Mouse (Mus musculus): ENCODE data around the gene Osgep. TPM values are rescaled to one million over a fixed set of nuclear protein-coding genes. Genes with fewer than 3 reads are reported as not detected.

Gene Osgep
- polyA plus RNA-seq, 1 experiment from 2014 or later, result 111 TPM

DNA sequence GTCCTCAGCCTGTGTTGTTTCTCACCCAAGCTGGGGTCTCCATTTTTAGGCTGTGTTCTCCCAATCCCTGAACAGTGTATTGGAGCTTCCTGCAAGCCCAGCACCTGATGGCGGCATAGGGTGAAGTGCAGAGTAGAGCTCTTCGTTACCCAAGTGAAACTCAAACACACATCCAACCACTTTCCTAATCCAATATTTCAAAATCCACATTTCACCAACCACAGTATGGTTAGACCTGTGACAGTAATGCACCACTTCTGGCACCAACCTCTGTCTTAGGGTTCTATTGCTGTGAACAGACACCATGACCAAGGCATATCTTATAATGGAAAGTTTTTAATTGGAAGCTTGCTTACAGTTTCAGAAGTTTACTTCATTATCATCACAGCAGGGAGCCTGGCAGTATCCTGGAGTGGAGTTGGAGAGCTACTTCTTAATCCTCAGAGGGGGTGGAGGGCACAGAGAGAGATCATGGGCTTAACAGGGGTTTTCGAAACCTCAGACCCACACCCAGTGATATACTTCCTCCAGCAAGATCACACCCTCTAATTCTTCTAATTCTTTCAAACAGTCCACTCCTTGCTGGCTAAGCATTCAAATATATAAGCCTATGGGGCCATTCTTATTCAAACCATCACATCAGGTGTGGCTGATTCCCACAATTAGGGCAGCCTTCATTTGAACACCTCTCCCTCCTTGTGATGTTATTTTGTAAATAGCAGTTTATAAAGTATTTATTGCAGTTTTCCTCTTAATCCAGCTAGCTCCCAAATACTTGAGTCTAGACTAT, 13.6 kb upstream of the Osgep start:
- no peak overlapping the region for H3K27ac ChIP-seq (ENCODE audit: low read depth, low read length)
- no peak overlapping the region for H3K9ac ChIP-seq (ENCODE audit: low read depth, low read length)
- no peaks in the 10 kb centered on the region for H3K36me3 ChIP-seq (ENCODE audit: control insufficient read depth, insufficient read depth, low read length)
- H3K9me3 ChIP-seq (ENCODE audit: control insufficient read depth, low read length), result no peaks in the 10 kb centered on the region
- no peak overlapping the region for H3K4me2 ChIP-seq (ENCODE audit: low read length)
- no peaks in the 10 kb centered on the region for H3K4me1 ChIP-seq (ENCODE audit: control insufficient read depth, insufficient read depth, low read depth, low read length)
- WGBS, result 93% methylated on average over 3 of the region's 3 CpGs
- no peak for ATAC-seq
- H3K27me3 ChIP-seq (replicated peaks; ENCODE audit: control insufficient read depth, insufficient read depth, low read length), result no peaks in the 10 kb centered on the region
- H3K4me3 ChIP-seq (ENCODE audit: low read length), result no peak overlapping the region

DNA sequence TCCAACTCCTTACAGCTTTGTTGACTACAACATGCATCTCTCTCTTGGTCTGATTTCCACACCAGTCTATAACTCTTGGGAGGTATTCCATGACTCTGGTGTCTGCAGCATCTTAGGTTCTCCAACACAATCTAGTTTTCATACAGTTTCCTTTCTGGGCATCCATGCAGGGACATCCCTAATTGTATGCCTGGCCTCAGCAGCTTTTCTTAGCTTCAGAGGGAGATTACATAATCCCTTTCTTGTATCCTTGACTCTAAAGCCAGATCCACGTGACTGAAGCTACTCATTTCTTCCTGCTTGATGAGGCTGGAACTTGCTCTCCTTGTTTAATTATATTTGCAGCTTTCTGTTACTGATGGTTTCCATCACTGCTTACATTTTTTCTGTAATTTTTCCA, 12.0 kb upstream of the Osgep start:
- 64% methylated on average over 1 of the region's 1 CpGs for WGBS
- no peaks in the 10 kb centered on the region for H3K27me3 ChIP-seq (replicated peaks; ENCODE audit: control insufficient read depth, insufficient read depth, low read length)

DNA sequence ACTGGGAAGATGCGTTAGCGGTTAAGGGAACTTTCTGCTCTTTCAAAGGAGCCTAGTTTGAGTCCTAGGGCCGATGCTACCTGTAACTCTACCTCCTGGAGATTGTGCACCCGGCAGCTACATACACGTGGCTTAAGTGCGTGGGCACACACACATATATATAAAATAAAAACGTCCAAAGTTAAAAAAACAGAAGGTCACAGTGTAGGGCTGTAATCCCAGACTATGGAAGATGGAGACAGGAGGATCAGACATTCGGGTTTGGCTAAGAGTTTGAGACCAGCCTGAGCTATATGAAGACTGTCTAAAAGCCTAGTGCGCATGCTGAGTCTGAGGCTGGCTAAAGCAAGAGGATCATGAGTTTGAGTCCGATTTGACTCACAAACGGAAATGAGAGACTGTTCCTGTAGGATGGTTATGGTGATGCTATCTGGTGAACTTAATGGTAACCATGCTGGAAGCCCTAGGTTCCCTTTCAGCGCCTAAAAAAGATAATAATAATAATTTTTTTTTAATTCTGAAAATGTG, 6.9 kb upstream of the Osgep start:
- 12% methylated on average over 12 of the region's 12 CpGs for WGBS

More for the DNA sequence above, 12.0 kb upstream of the Osgep start:
- Histone ChIP-seq H3K27ac (ENCODE audit: low read depth, low read length) (no peak overlapping the region), H3K4me1 (ENCODE audit: control insufficient read depth, insufficient read depth, low read depth, low read length) (peaks cover 2% of the 10 kb centered on the region), H3K4me3 (ENCODE audit: low read length) (no peak overlapping the region), H3K9me3 (ENCODE audit: control insufficient read depth, low read length) (no peaks in the 10 kb centered on the region), H3K36me3 (ENCODE audit: control insufficient read depth, insufficient read depth, low read length) (no peaks in the 10 kb centered on the region), H3K4me2 (ENCODE audit: low read length) (no peak overlapping the region), H3K9ac (ENCODE audit: low read depth, low read length) (no peak overlapping the region)
- no peak for ATAC-seq

DNA sequence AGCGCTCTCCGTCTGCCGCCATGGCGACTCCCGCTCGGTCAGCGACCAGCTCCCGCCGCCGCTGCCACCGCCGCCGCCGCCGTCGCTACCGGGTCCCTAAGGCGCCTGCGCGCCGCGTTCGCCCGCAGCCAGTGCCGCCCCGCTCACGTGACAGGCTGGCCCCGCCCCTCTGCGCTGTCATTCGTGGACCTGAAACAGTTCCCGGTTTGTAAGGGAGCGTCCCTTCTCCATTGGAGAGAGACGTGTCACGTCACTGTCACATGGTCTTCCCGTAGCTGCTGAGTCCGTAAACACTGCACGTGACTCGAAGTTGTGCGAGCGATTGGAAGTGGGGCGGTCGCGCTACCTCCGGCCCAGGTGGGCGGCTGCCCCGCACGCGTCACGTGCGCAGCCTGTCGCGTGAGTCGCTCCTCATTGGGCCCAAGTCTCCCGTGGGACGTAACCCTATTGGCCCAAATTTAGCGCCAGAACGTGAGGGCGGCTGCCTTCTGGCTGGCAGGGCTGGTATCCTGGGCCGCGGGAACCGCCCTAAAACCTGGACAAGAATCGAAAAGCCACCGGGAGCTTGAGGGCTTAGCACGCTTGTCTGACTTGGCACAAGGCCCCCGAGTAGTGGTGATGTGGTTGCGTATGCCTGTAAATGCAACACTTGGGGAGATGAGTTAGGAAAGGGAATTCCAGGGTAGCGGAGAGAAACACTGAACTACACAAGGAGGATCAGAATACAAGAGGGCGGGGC, 6.2 kb upstream of the Osgep start, which contains the start of the genes Pip4p1 and Pnp:
Gene Pip4p1 (minus strand): TSS at position 103 of the 739 bp plus-strand sequence.
Gene Pnp (plus strand): TSS at position 329 of the 739 bp plus-strand sequence.
- peak; percentile 99 for ATAC-seq
- H3K27ac ChIP-seq (ENCODE audit: low read depth, low read length), result peak within 1 kb of the TSS; percentile 91

More for the DNA sequence above, 6.9 kb upstream of the Osgep start:
- no peak for ATAC-seq
- Histone ChIP-seq H3K27ac (ENCODE audit: low read depth, low read length) (peak overlapping the region; percentile 88), H3K36me3 (ENCODE audit: control insufficient read depth, insufficient read depth, low read length) (peaks cover 19% of the 10 kb centered on the region), H3K9me3 (ENCODE audit: control insufficient read depth, low read length) (no peaks in the 10 kb centered on the region), H3K9ac (ENCODE audit: low read depth, low read length) (peak overlapping the region; percentile 73), H3K4me1 (ENCODE audit: control insufficient read depth, insufficient read depth, low read depth, low read length) (peaks cover 17% of the 10 kb centered on the region), H3K4me3 (ENCODE audit: low read length) (peak overlapping the region; percentile 90), H3K27me3 (replicated peaks; ENCODE audit: control insufficient read depth, insufficient read depth, low read length) (no peaks in the 10 kb centered on the region), H3K4me2 (ENCODE audit: low read length) (peak overlapping the region; percentile 78)

DNA sequence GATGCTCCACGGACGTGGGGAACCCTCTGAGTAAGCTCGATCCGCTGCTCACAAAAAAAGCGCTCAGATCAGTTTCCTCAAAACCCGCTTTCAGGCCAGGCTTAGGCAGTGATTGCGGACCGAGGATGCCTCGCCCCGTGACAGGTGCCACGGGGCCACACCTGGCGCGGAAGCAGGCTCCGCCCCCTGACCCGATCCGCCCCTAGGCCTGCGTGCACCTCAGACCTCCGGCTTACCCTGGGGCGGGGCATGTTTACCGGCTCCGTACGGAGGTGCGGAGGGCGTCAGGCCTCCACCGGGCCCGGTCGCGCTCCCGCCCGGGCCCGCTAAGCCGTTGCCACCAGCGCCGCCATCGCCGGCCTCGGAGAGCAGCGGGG, 5.7 kb upstream of the Osgep start:
- Histone ChIP-seq H3K4me3 (ENCODE audit: low read length) (peak overlapping the region; percentile 90), H3K9me3 (ENCODE audit: control insufficient read depth, low read length) (no peaks in the 10 kb centered on the region), H3K9ac (ENCODE audit: low read depth, low read length) (peak overlapping the region; percentile 98), H3K4me1 (ENCODE audit: control insufficient read depth, insufficient read depth, low read depth, low read length) (peaks cover 24% of the 10 kb centered on the region), H3K27me3 (replicated peaks; ENCODE audit: control insufficient read depth, insufficient read depth, low read length) (no peaks in the 10 kb centered on the region), H3K4me2 (ENCODE audit: low read length) (peak overlapping the region; percentile 88), H3K36me3 (ENCODE audit: control insufficient read depth, insufficient read depth, low read length) (peaks cover 22% of the 10 kb centered on the region), H3K27ac (ENCODE audit: low read depth, low read length) (peak overlapping the region; percentile 91)
- peak; percentile 41 for ATAC-seq
- under 1% methylated on average over 24 of the region's 38 CpGs for WGBS

More for the DNA sequence above, 6.2 kb upstream of the Osgep start, which contains the start of the genes Pip4p1 and Pnp:
- Histone ChIP-seq H3K4me2 (ENCODE audit: low read length) (peak within 1 kb of the TSS; percentile 88), H3K4me1 (ENCODE audit: control insufficient read depth, insufficient read depth, low read depth, low read length) (peaks cover 20% of the 10 kb centered on the region), H3K36me3 (ENCODE audit: control insufficient read depth, insufficient read depth, low read length) (peaks cover 22% of the 10 kb centered on the region), H3K4me3 (ENCODE audit: low read length) (peak within 1 kb of the TSS; percentile 90), H3K27me3 (replicated peaks; ENCODE audit: control insufficient read depth, insufficient read depth, low read length) (no peaks in the 10 kb centered on the region), H3K9me3 (ENCODE audit: control insufficient read depth, low read length) (no peaks in the 10 kb centered on the region), H3K9ac (ENCODE audit: low read depth, low read length) (peak within 1 kb of the TSS; percentile 98)
- WGBS, result under 1% methylated on average over 53 of the region's 68 CpGs

DNA sequence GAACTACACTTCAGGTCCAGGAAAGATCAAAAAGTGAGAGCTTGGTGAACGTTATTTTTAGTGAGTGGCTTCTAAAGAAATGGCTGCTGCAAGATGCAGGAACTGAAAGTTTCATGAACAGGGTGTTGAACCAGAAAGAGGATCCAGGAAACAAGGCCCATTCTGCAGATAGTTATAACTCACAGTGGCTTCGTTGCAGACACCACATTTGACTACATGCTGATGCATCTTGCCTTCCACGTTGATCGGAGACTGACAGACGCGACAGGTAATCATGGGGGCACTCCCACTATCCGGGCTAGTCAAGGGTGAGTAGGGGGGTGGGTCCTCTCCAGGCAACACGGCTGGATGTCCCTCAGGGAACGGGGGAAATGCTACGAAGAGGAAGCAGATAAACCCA, 5.3 kb upstream of the Osgep start:
- H3K4me1 ChIP-seq (ENCODE audit: control insufficient read depth, insufficient read depth, low read depth, low read length), result peaks cover 24% of the 10 kb centered on the region
- no peaks in the 10 kb centered on the region for H3K27me3 ChIP-seq (replicated peaks; ENCODE audit: control insufficient read depth, insufficient read depth, low read length)
- peak overlapping the region; percentile 88 for H3K4me2 ChIP-seq (ENCODE audit: low read length)
- peak overlapping the region; percentile 91 for H3K27ac ChIP-seq (ENCODE audit: low read depth, low read length)
- WGBS, result 14% methylated on average over 10 of the region's 10 CpGs
- no peaks in the 10 kb centered on the region for H3K9me3 ChIP-seq (ENCODE audit: control insufficient read depth, low read length)
- H3K36me3 ChIP-seq (ENCODE audit: control insufficient read depth, insufficient read depth, low read length), result peaks cover 22% of the 10 kb centered on the region
- ATAC-seq, result no peak
- peak overlapping the region; percentile 90 for H3K4me3 ChIP-seq (ENCODE audit: low read length)
- peak overlapping the region; percentile 98 for H3K9ac ChIP-seq (ENCODE audit: low read depth, low read length)

DNA sequence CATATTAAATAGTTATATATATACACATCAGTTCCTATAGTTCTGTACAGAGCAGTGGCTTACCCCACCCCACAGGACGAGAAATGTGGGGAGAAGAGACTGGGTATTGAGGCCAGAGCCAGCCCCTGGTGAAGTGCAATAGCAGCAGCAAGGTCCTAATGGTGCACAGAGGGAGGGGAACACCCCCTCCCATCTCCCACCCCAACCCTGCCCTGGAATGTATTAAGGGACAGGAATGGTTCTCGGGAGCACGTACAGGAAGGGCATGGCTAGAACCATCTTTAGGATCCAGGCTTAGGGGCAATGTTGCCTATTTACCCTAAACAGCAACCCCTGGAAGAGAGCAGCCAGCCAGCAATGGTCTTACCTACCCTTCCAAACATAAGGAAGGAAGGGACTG, 2.7 kb upstream of the Osgep start:
- no peak overlapping the region for H3K4me3 ChIP-seq (ENCODE audit: low read length)
- no peak overlapping the region for H3K4me2 ChIP-seq (ENCODE audit: low read length)
- no peak overlapping the region for H3K9ac ChIP-seq (ENCODE audit: low read depth, low read length)
- H3K4me1 ChIP-seq (ENCODE audit: control insufficient read depth, insufficient read depth, low read depth, low read length), result peaks cover 31% of the 10 kb centered on the region
- H3K36me3 ChIP-seq (ENCODE audit: control insufficient read depth, insufficient read depth, low read length), result peaks cover 22% of the 10 kb centered on the region
- WGBS, result 73% methylated on average over 3 of the region's 3 CpGs
- no peak for ATAC-seq
- no peaks in the 10 kb centered on the region for H3K9me3 ChIP-seq (ENCODE audit: control insufficient read depth, low read length)
- H3K27me3 ChIP-seq (replicated peaks; ENCODE audit: control insufficient read depth, insufficient read depth, low read length), result no peaks in the 10 kb centered on the region
- no peak overlapping the region for H3K27ac ChIP-seq (ENCODE audit: low read depth, low read length)

DNA sequence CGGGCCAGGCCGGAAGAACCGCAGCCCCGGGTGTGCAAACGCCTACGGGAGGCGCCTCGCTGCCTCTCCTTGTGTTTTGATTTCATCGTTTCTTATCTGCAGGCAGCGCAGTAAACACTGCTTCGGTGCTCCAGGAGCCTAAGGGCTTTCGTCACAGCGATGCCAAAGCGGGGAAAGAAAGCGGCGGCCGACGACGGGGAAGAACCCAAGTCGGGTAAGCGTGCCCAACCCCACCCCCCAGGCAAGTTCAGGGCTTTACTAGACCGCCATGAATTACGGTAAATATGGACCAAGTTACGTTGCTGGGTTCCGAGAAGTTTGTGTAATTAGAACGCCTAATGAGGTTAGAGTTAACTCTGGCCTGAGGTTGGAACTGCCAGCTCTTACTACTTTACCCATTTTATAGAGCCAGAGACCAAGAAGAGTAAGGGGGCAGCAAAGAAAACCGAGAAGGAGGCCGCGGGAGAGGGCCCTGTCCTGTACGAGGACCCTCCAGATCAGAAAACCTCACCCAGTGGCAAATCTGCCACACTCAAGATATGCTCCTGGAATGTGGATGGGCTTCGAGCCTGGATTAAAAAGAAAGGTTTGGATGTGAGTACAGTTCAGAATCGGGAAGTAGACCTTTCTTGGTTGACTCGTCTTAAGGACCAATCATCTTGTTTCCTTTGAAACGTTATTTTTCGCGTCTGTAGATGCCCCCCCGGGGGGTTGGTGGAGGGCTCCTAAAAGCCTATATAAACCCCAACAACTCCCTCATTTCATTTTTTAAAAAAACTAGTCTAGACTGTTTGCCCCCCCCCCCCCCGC, 623 bp upstream of the Osgep start:
- WGBS, result 1% methylated on average over 38 of the region's 38 CpGs
- Histone ChIP-seq H3K27me3 (replicated peaks; ENCODE audit: control insufficient read depth, insufficient read depth, low read length) (no peaks in the 10 kb centered on the region), H3K4me2 (ENCODE audit: low read length) (peak overlapping the region; percentile 95), H3K36me3 (ENCODE audit: control insufficient read depth, insufficient read depth, low read length) (peaks cover 22% of the 10 kb centered on the region), H3K4me1 (ENCODE audit: control insufficient read depth, insufficient read depth, low read depth, low read length) (peaks cover 28% of the 10 kb centered on the region), H3K9ac (ENCODE audit: low read depth, low read length) (peak overlapping the region; percentile 80), H3K9me3 (ENCODE audit: control insufficient read depth, low read length) (no peaks in the 10 kb centered on the region), H3K27ac (ENCODE audit: low read depth, low read length) (peak overlapping the region; percentile 82), H3K4me3 (ENCODE audit: low read length) (peak overlapping the region; percentile 85)
- ATAC-seq, result peak; percentile 66

Measured in hindbrain, embryonic 16.5 days (tissue).